Mouse (Mus musculus) G1E (cell line): ENCODE data around the gene Cyb561d1. TPM values are rescaled to one million over a fixed set of nuclear protein-coding genes. Genes with fewer than 3 reads are reported as not detected.

Source experiments
- ATAC-seq: 2 replicates; pipeline ENCODE4 v1.8.0; 2016; ENCODE audit warnings: mild to moderate bottlenecking; ENCODE audit not compliant: insufficient number of reproducible peaks, poor library complexity, low FRiP score, severe bottlenecking; ENCODE audit errors: extremely low read depth
- DNase-seq: peaks from one replicate; pipeline ENCODE4 v3.0.0; 2012; ENCODE audit warnings: low spot score
- H3K27me3 ChIP-seq: 2 replicates; pipeline ENCODE4 v1.6.1; 2012; ENCODE audit warnings: mild to moderate bottlenecking, low read length, inconsistent platforms; ENCODE audit not compliant: insufficient read depth
- H3K36me3 ChIP-seq: replicated peaks from 2 replicates; pipeline ENCODE3; 2012; ENCODE audit warnings: mild to moderate bottlenecking, inconsistent platforms
- H3K4me1 ChIP-seq: 2 replicates; pipeline ENCODE4 v1.6.1; 2012; ENCODE audit warnings: low read depth, low read length, inconsistent platforms, mixed read lengths; ENCODE audit not compliant: insufficient read depth
- H3K4me3 ChIP-seq: 2 replicates; pipeline ENCODE4 v1.5.1; 2012; ENCODE audit warnings: low read depth, mild to moderate bottlenecking, inconsistent platforms, low read length, moderate library complexity, mixed read lengths
- H3K9me3 ChIP-seq: replicated peaks from 2 replicates; pipeline ENCODE4 v1.6.1; 2012; ENCODE audit warnings: inconsistent platforms
- CTCF ChIP-seq: IDR thresholded peaks from 2 replicates; pipeline ENCODE4 v1.5.1; 2012; ENCODE audit warnings: low read depth, low read length, inconsistent platforms, mixed read lengths
- GATA1 ChIP-seq: IDR thresholded peaks from 2 replicates; pipeline ENCODE4 v1.6.1; 2012; ENCODE audit warnings: borderline replicate concordance, low read length, inconsistent platforms, mixed read lengths
- GATA2 ChIP-seq: IDR thresholded peaks from 2 replicates; pipeline ENCODE4 v1.6.1; 2012; ENCODE audit warnings: low read depth, low read length, inconsistent platforms, borderline replicate concordance
- POLR2AphosphoS5 ChIP-seq: IDR thresholded peaks from 2 replicates; pipeline ENCODE4 v1.6.1; 2012; ENCODE audit warnings: low read depth, low read length, inconsistent platforms; ENCODE audit not compliant: insufficient replicate concordance
- TAL1 ChIP-seq: conservative IDR thresholded peaks from 2 replicates; pipeline ENCODE4 v1.6.1; 2012; ENCODE audit warnings: low read depth, low read length, inconsistent platforms, mixed read lengths
- polyA plus RNA-seq: library from polyadenylated mRNA; stranded (reverse); fragments of >175 nt; gene quantifications from 2 replicates; pipeline ENCODE4 v1.2.3, GENCODE M21; 2012
- total RNA-seq, 2 experiments: library from RNA; stranded (forward) in 1 of 2; stranded (reverse) in 1 of 2; fragments of 200-1000 nt in 1 of 2; fragments of >200 nt in 1 of 2; fragmentation: Nextera tagmentation in 1 of 2; gene quantifications; 2 replicates each; pipeline ENCODE4 v1.2.3; 2014 to 2017

The Cyb561d1 gene
- total and polyA plus RNA-seq, 3 experiments: 3.4 to 6.3 (median 3.9) TPM

DNA sequence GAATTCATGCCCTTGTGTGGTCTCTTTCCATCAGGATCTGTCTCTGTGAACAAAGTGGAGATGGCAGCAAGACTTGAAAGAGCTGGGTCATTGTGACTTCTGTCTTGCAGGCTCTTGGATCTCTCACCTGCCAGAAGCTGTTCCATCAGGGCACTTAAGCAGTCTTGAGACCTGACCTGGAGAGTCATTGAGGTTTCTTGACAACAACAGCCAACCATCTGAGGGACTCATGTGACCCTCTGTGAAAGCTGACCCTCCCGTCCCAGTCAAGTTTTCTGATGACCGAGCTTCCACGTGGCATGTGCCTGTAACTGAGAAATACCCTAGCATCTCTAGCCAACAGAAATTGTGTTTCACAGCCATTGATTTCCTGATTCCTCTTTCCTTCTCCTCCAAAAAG is 16.3 kb downstream of the Cyb561d1 start:
- no peak for ATAC-seq
- DNase-seq: no peak
- peaks cover 26% of the 10 kb centered on the region for H3K4me1 ChIP-seq
- no peak for TF ChIP-seq GATA2
- no peak for TF ChIP-seq GATA1
- TF ChIP-seq TAL1: no peak
- no peak for TF ChIP-seq CTCF
- no peak for TF ChIP-seq POLR2AphosphoS5
- peaks cover 3% of the 10 kb centered on the region for H3K36me3 ChIP-seq
- H3K4me3 ChIP-seq: no peak overlapping the region
- peaks cover 50% of the 10 kb centered on the region for H3K27me3 ChIP-seq
- H3K9me3 ChIP-seq: no peaks in the 10 kb centered on the region

DNA sequence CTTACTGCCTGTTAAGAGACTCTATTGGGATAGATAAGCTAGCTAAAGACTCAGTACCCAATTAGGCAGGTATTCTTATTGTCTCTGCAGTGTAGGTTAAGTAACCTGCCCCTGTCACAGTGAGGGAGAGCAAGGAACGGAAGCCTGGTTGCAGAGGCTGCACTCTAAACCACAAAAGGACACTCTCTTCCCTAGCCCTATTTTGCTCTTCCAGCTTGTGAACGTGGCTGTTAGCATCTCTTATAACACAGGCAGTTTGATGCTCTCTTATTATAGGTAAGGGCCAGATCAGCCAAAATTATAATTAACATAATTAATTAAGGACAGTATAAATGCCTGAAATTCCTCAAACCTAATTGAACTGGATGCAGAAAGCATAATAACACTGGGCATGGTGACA is 20.5 kb downstream of the Cyb561d1 start:
- DNase-seq (no peak), ATAC-seq (no peak)
- no peaks in the 10 kb centered on the region for H3K9me3 ChIP-seq
- no peak overlapping the region for H3K4me3 ChIP-seq
- peaks cover 27% of the 10 kb centered on the region for H3K27me3 ChIP-seq
- peaks cover 1% of the 10 kb centered on the region for H3K4me1 ChIP-seq
- no peaks in the 10 kb centered on the region for H3K36me3 ChIP-seq
- TF ChIP-seq GATA2: no peak
- no peak for TF ChIP-seq TAL1
- TF ChIP-seq CTCF: no peak
- TF ChIP-seq POLR2AphosphoS5: no peak
- TF ChIP-seq GATA1: no peak

DNA sequence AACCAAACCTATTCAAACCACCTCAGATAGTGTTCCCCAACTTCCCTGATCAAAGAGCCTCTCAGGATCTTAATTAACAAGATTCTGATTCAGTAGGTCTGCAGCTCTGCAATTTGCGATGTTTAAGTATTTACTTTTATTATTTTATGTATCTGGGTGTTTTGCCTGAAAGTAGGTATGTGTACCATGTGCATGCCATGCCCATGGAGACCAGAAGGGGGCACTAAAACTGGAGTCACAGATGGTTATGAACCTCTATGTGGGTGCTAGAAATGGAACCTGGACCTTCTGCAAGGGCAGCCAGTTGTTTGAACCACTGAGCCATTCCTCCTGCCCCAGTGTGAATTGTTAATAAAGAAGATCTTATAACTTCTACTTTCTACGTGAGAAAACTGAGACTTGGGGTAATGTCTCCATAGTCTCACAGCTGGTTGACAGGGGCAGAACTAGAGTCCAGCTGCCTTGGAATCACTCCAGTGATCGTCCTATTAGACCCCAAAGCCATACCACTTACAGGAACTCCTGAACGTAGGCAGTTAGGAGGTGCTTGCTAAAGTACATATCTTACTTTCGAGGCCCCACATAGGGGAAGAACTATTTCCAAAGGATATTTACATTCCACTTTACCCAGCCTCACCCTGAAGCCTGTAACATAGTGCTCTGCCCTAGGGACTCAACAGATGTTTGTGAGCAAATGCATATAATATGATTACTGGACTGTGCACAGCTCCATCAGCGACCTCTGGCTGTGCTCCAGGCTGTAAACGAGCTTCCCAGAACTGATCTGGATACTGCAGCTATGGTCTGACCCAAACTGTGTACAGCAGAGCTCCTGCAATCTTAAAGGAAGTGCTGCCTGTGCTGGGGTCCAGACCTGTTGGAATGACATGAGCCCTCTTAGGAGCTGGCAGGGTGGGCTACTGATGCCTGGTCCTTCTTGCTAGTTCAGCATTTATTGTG is 22.0 kb downstream of the Cyb561d1 start:
- H3K27me3 ChIP-seq: peaks cover 31% of the 10 kb centered on the region
- ATAC-seq (no peak), DNase-seq (no peak)
- no peaks in the 10 kb centered on the region for H3K4me1 ChIP-seq
- H3K36me3 ChIP-seq: no peaks in the 10 kb centered on the region
- no peak overlapping the region for H3K4me3 ChIP-seq
- H3K9me3 ChIP-seq: no peaks in the 10 kb centered on the region
- no peak for TF ChIP-seq CTCF
- TF ChIP-seq GATA2: no peak
- no peak for TF ChIP-seq GATA1
- TF ChIP-seq POLR2AphosphoS5: no peak
- no peak for TF ChIP-seq TAL1

DNA sequence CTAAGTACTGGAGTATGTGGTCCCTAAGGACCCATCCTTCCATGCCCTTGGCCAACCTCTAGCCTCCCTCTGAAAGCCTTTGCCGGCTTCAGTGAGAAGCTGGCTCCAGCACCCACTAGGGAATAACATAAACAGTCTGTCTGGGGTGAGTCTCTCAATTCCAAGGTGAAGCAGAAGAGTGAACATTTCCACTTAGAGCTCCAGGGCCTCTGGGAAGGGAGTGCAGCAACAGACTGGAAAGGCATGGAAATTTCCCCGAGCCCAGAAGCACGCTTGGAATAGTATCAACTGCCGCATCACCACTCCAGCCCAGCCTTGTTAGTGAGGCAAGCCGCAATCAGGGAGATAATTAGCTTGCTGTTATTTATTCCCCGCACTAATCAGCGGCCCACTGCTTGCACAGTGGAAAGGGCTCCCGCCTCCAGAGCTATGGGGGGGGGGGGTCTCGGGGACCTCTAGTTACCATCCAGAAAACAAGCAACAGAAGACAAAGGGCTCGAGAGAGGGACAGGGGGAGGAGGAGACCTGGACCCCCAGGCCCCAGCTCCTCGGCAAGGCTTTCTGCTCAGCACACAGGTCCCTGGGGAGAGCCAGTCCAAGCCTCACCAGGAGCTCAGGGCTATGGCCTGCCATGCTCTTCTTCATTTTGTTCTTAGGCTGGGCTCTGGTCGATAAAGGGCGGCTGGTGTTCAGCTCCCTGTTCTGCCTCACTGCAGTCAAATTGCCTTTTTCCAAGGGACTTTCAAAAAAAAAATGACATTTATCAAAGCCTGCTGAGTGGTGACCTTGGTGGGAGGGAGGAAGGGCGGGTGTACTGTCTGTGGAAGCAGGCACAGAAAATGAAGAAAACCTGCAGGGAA is 26.1 kb downstream of the Cyb561d1 start:
- Histone ChIP-seq H3K4me1 (no peaks in the 10 kb centered on the region), H3K4me3 (no peak overlapping the region), H3K27me3 (peaks cover 39% of the 10 kb centered on the region), H3K36me3 (no peaks in the 10 kb centered on the region), H3K9me3 (no peaks in the 10 kb centered on the region)
- ATAC-seq (no peak), DNase-seq (no peak)
- TF ChIP-seq POLR2AphosphoS5: no peak
- no peak for TF ChIP-seq TAL1
- TF ChIP-seq GATA2: no peak
- TF ChIP-seq CTCF: no peak
- no peak for TF ChIP-seq GATA1

DNA sequence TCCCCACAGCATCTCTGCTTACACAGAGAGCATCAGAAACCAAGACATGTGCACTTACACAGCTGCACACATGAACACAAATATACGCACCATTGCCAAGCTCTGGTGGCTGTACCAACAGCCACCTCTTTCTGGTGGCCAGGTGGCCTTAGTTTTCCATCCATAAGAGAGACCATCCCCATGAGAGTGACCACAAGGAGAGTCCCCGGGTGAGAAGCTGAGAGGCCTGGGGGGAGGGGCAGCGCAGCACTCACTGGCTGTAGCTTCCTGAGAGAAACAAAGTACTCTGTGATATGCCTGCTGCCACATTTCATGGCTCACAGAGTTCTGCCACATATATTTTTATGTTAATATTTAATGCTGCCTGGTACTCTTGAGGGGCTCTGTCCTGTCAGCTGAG is 31.8 kb downstream of the Cyb561d1 start:
- no peak for DNase-seq
- no peak for ATAC-seq
- no peaks in the 10 kb centered on the region for H3K4me1 ChIP-seq

DNA sequence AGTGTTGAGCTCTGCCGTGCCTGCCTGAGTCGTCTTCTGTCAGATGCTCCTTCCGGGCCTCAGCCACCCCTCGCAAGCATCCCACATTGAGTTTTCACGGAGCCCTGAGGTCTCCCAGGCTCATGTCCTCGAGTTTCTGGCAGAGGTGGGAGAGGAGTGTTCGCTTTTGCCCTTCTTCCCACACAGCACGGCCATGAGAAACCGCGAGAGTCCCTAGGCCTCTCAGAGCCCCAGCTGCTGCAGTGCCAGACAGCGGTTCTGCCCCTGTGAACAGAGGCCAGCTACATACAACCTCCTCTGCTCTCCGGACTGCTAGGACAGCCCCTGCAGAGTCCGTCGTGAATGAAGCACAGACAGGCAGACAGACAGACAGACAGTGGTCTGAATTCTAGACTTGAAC is 33.5 kb downstream of the Cyb561d1 start:
- no peaks in the 10 kb centered on the region for H3K9me3 ChIP-seq
- H3K27me3 ChIP-seq: peaks cover 41% of the 10 kb centered on the region
- ATAC-seq: no peak
- DNase-seq: no peak
- H3K4me1 ChIP-seq: no peaks in the 10 kb centered on the region
- no peaks in the 10 kb centered on the region for H3K36me3 ChIP-seq
- TF ChIP-seq CTCF (no peak), TAL1 (no peak), GATA1 (no peak), POLR2AphosphoS5 (no peak), GATA2 (no peak)
- no peak overlapping the region for H3K4me3 ChIP-seq

More for the DNA sequence above, 31.8 kb downstream of the Cyb561d1 start:
- Histone ChIP-seq H3K9me3 (no peaks in the 10 kb centered on the region), H3K4me3 (no peak overlapping the region), H3K36me3 (no peaks in the 10 kb centered on the region), H3K27me3 (peaks cover 43% of the 10 kb centered on the region)
- TF ChIP-seq TAL1 (no peak), POLR2AphosphoS5 (no peak), GATA2 (no peak), GATA1 (no peak), CTCF (no peak)
